ENCODE assay signal across 20 mouse cellular contexts in genomic region chr7:111373380-111374173, GRCm38 (mm10).
DNase-seq lines count a peak whose midpoint lies in the region; ATAC-seq lines count a peak whose summit lies in the region.
"Had no signal": no experiment of that assay in that cellular context is flagged by ENCODE, and none has a peak within 500 bp of the region (broad histone marks: within the 10 kb centered on the region; RNA-seq: fewer than 3 reads in every experiment).

No protein-coding gene starts in this region.

- H3K27ac ChIP-seq in kidney, embryonic 15.5 days = no peak overlapping the region
- no peak overlapping the region for H3K27ac ChIP-seq in neural tube, embryonic 15.5 days (replicated peaks)
- H3K27ac ChIP-seq in hindbrain, embryonic 13.5 days = no peak overlapping the region
- H3K27ac ChIP-seq: embryonic facial prominence, embryonic 10.5 days; forebrain, embryonic 15.5 days; heart, embryonic 15.5 days; hindbrain, embryonic 14.5 days had no signal

- WGBS in kidney, embryonic 15.5 days = 35% methylated on average over 10 of the region's 10 CpGs
- WGBS in neural tube, embryonic 15.5 days = 25% methylated on average over 10 of the region's 10 CpGs
- WGBS in hindbrain, embryonic 13.5 days = 52% methylated on average over 10 of the region's 10 CpGs

- H3K9ac ChIP-seq in kidney, embryonic 15.5 days = no peak overlapping the region
- no peak overlapping the region for H3K9ac ChIP-seq in neural tube, embryonic 15.5 days (replicated peaks)
- no peak overlapping the region for H3K9ac ChIP-seq in hindbrain, embryonic 13.5 days
- H3K9ac ChIP-seq: forebrain, embryonic 15.5 days; heart, embryonic 15.5 days; hindbrain, embryonic 14.5 days had no signal

- ATAC-seq in kidney, embryonic 15.5 days (replicated peaks; ENCODE audit: low FRiP score) = peak; percentile 47
- ATAC-seq in neural tube, embryonic 15.5 days (ENCODE audit: low FRiP score) = no peak
- no peak for ATAC-seq in hindbrain, embryonic 13.5 days (ENCODE audit: low FRiP score)
- ATAC-seq: forebrain, embryonic 15.5 days had no signal

- no peaks in the 10 kb centered on the region for H3K27me3 ChIP-seq in kidney, embryonic 15.5 days
- H3K27me3 ChIP-seq in neural tube, embryonic 15.5 days (replicated peaks) = no peaks in the 10 kb centered on the region
- H3K27me3 ChIP-seq in splenic B cell, adult 2 months (ENCODE audit: control insufficient read depth, insufficient read depth, low read length, poor library complexity, severe bottlenecking) = no peaks in the 10 kb centered on the region
- H3K27me3 ChIP-seq in hindbrain, embryonic 13.5 days = no peaks in the 10 kb centered on the region; the same call in 1 of the 2 replicates
- H3K27me3 ChIP-seq: forebrain, embryonic 15.5 days; heart, embryonic 15.5 days had no signal

- peaks cover 6% of the 10 kb centered on the region; the same call in 1 of the 2 replicates for H3K4me1 ChIP-seq in kidney, embryonic 15.5 days
- peaks cover 6% of the 10 kb centered on the region for H3K4me1 ChIP-seq in neural tube, embryonic 15.5 days
- peaks cover 21% of the 10 kb centered on the region for H3K4me1 ChIP-seq in hindbrain, embryonic 13.5 days (replicated peaks)

- H3K4me3 ChIP-seq in kidney, embryonic 15.5 days (replicated peaks) = no peak overlapping the region
- no peak overlapping the region for H3K4me3 ChIP-seq in neural tube, embryonic 15.5 days (replicated peaks)
- no peak overlapping the region for H3K4me3 ChIP-seq in hindbrain, embryonic 13.5 days
- H3K4me3 ChIP-seq: embryonic facial prominence, embryonic 10.5 days; forebrain, embryonic 15.5 days; heart, embryonic 15.5 days had no signal

- H3K9me3 ChIP-seq in kidney, embryonic 15.5 days (replicated peaks) = no peaks in the 10 kb centered on the region
- H3K9me3 ChIP-seq in neural tube, embryonic 15.5 days (replicated peaks) = no peaks in the 10 kb centered on the region
- no peaks in the 10 kb centered on the region for H3K9me3 ChIP-seq in hindbrain, embryonic 13.5 days
- H3K9me3 ChIP-seq: embryonic facial prominence, embryonic 10.5 days; forebrain, embryonic 15.5 days; heart, embryonic 15.5 days had no signal

- DNase-seq in embryo, embryonic 10.5 days (ENCODE audit: low spot score) = peak; percentile 18
- no peak for DNase-seq in embryo, embryonic 10 days (ENCODE audit: low spot score)
- DNase-seq in kidney, adult 18-20 months = no peak
- DNase-seq in neural tube, embryonic 10.5 days (ENCODE audit: extremely low spot score, low spot score) = peak; percentile 24
- DNase-seq in splenic B cell, adult 2 months (ENCODE audit: low read depth, low spot score) = peak; percentile 6
- DNase-seq: adrenal gland, adult 8-10 months; adrenal gland, postnatal 36 days; cerebellum, adult 2 months; cerebellum, postnatal 10 days; gastrocnemius, postnatal 36 days; heart, adult 18-20 months; heart, postnatal 14 days had no signal

- H3K4me2 ChIP-seq in kidney, embryonic 15.5 days = no peak overlapping the region
- H3K4me2 ChIP-seq in neural tube, embryonic 15.5 days = no peak overlapping the region
- H3K4me2 ChIP-seq in hindbrain, embryonic 13.5 days = no peak overlapping the region
- H3K4me2 ChIP-seq: forebrain, embryonic 15.5 days; heart, embryonic 11.5 days; heart, embryonic 15.5 days; hindbrain, embryonic 14.5 days had no signal

- no peaks in the 10 kb centered on the region for H3K36me3 ChIP-seq in kidney, embryonic 15.5 days
- no peaks in the 10 kb centered on the region for H3K36me3 ChIP-seq in neural tube, embryonic 15.5 days
- H3K36me3 ChIP-seq in splenic B cell, adult 2 months (ENCODE audit: control insufficient read depth, insufficient read depth, low read length, poor library complexity, severe bottlenecking) = no peaks in the 10 kb centered on the region
- no peaks in the 10 kb centered on the region for H3K36me3 ChIP-seq in hindbrain, embryonic 13.5 days
- H3K36me3 ChIP-seq: embryonic facial prominence, embryonic 10.5 days; forebrain, embryonic 15.5 days; heart, embryonic 15.5 days had no signal

Comparison
In these comparisons a context has a peak if more than half of its experiments do, and no peak if none do; other contexts are left out.
1. DNase-seq: peak in embryo, embryonic 10.5 days (single experiment), neural tube, embryonic 10.5 days (single experiment) and splenic B cell, adult 2 months (single experiment); none in embryo, embryonic 10 days (single experiment) and kidney, adult 18-20 months (single experiment).